Mouse (Mus musculus) Muller cell, postnatal 12 days (primary cell): ENCODE data around the gene Pgrmc1.
A peak's percentile ranks its signal among the peaks of the same experiment; 100 is the strongest.
"Not testable (repeated sequence)": the region's sequence is repeated elsewhere in the genome, so short reads cannot be mapped to it uniquely, and the experiment has no call there.

ENCODE experiments used
- DNase-seq: peaks from one replicate; pipeline ENCODE4 v3.0.0-alpha.2; 2015; ENCODE audit errors: inconsistent ontology term

Gene Pgrmc1

DNA sequence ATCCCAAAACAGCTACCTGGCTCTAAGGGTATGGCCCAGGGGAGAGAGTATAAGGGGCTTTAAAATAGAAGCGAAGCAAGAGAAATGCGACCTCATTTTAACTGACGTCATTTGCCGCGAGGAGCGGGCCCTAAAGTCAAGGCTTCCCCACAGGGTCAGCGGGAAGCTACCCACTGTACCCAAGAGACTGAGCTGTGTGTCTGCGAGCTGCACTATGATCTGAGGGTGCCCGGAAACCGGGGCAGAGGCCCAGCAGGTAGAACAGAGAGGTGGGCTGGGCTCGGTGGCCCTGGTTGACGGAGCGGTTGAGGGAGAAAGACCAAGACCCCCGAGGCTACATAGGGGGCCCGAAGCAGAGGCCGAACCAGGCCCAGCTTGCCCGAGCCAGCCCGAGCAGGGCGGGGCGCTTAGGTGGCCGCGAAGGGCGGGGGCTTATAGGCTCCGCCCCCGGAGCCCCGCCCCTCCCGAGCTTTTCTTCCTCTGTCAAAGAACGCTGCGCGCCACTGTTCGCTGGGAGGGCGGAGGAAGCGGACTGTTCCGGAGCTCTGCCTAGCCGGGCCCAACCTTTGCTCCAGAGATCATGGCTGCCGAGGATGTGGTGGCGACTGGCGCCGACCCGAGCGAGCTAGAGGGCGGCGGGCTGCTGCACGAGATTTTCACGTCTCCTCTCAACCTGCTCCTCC is at the start of gene Pgrmc1:
Gene Pgrmc1 (plus strand): TSS at position 500 of the 683 bp plus-strand sequence.
- DNase-seq = peak; percentile 86

DNA sequence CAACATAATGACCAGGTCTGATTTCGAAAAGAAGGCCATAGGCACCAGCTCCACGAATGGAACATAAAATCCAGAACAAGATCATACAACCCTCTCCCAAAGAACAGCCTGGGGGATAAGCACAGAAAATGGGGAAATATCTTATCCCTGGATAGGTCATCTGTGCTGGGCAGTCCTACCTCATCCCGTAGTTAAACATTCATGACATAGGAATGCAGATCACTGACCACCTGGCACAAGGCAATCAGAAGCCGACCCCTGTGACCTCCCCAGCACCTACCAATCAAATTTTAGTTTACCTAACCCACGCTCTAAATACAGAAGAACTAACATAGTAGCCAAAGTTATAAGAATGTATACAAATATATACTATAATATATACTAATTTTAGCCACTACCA is 49.2 kb upstream of the Pgrmc1 start:
- no peak for DNase-seq

DNA sequence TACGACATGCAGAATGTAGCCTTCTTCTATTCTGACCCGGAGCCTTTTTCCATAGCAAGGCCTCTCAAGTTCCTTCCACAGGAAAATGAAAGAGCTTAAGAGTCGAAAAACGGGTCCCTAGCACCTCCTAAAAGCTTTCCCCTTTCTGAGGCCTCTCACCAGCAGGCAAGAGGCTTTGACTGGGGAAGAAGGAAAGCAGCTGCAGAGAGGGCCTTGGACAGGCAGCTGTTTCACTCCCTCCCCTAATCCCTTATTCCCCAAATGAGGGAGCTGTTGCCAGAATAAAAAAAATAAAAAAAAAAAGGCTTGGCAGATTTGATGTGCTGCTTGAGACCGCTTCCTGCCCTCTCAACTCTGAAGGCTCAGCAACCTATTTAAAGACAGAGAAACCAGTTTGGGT is 47.1 kb upstream of the Pgrmc1 start:
- peak; percentile 28 for DNase-seq

DNA sequence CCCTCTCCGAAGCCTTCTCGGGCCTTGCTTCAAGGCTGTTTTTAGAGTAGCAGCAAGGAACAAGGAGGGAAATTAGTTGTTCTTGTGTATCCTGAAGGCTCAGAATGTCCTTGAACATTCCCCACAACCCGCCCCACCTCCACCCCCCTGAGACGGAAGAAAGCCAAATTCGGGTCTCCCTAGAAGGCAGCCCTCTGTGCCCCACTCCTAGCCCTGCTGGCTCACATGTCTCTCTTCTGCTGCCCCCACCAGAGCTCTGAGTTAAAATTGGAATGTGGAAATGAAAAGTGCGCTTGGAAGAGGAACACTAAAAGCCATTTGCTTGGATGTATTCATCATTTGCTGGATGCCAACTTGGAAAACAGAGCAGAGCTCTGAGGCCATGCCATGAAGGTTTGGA is 46.7 kb upstream of the Pgrmc1 start:
- peak; percentile 5 for DNase-seq

DNA sequence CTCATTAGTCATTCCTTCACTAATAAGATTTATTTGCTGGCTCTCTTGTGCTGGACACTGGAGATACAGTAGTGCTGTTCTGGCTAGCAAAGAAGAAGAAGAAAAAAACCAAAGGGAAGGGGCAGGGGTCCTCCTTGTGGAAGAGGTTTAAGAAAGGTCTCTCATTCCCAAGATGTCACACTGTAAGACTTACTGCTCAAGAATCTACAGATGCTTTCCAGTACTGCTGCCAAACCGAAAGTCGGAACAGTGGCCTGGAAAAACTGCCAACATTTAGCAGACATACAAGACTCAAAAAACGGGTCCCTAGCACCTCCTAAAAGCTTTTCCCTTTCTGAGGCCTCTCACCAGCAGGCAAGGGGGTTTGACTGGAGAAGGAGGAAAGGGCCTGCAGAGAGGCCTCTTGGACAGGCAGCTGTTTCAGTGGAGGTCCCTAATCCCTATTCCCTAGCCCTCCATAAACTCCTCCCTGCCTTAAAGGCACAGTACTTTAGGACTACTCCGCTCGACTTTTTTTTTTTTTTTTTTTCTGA is 45.9 kb upstream of the Pgrmc1 start:
- DNase-seq = peak; percentile 77

DNA sequence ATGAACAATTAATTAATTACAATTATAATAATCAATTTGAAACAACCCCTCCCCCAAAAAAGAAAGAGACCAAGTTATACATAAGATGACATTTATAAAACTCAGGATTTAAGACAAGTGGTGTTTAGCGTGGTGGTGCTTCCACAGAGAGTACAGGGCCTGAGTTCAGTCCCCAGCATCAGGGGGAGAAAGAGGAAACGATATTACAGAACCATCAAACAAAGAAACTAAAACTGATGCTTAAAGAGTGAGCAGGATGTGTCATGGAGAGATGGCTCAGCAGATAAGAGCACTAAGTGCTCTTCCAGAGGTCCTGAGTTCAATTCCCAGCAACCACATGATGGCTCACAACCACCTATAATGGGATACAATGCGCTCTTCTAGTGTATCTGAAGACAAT is 45.3 kb upstream of the Pgrmc1 start:
- no peak for DNase-seq

DNA sequence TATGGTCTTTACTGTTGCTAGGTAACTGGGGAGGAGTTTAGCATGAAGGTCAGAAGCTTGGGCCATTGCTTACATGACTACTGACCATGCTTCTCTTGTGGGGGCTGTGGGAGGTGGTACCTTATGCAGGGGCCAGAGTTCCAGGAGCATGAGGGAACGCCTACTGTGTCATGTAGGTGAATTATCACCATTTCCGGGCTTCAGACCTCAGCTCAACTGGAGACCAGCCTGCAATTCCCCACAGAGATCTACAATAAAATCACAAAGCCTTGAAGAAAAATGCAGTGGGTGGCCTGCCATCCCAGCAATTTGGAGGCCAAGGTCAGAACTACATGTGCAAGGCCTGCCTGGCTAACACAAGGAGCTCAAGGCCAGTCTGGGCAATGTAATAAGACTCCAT is 42.8 kb upstream of the Pgrmc1 start:
- DNase-seq = not testable (repeated sequence)

DNA sequence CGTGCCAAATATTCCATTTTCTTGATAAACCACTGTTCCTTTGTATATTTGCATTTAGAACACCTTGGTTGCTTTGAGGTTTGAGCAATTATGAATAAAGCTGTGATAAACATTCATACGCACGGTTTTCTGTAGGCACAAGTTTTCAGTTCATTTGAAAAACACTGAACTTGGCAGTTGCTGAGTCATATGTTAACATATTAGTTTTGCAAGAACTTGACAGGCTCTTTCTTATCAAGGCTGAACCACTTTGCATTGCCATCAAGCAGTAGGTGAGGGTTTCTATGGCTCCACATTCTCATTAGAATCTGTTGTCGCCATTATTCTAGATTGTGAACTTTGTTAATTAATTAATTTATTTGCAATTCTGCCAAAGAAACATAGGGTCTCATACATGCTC is 37.8 kb upstream of the Pgrmc1 start:
- no peak for DNase-seq

DNA sequence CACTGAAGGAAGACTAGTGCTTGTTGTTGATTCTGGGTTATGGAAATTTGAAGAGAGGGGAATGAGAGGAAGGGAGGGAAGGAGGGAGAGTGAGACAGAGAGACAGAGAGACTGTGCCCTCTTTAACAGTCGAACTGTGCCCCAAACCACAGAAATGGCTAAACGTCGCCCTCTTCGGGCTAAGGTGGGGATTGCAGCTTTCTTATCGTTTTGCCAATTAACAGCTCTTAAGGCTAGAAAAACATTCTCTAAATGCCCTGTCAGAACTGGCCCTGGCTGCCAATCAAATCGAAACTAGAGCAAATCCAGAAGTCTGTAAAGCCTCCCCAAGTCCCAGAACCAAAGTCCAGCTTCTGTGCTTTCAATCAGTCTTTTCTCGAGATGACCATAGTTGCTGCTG is 36.4 kb upstream of the Pgrmc1 start:
- peak; percentile 64 for DNase-seq

DNA sequence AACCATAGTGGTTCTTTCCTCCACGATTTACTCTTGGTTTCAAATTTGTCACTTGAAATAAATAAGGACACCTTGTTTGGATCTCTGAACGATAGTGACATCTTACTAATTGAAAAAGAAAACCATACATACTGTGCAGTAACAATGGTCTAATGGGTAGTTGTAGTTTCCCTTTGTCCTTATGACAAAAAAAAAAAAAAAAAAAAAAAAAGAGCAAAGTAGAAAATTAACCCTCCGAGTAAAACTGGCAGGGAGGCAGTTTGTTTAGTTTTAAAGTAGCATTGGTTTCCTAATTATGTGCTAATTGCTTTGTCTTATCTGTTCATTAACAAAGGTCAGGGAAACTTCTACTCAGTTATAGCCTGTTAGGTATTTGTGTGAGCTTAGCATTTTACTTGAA is 35.9 kb upstream of the Pgrmc1 start:
- no peak for DNase-seq

DNA sequence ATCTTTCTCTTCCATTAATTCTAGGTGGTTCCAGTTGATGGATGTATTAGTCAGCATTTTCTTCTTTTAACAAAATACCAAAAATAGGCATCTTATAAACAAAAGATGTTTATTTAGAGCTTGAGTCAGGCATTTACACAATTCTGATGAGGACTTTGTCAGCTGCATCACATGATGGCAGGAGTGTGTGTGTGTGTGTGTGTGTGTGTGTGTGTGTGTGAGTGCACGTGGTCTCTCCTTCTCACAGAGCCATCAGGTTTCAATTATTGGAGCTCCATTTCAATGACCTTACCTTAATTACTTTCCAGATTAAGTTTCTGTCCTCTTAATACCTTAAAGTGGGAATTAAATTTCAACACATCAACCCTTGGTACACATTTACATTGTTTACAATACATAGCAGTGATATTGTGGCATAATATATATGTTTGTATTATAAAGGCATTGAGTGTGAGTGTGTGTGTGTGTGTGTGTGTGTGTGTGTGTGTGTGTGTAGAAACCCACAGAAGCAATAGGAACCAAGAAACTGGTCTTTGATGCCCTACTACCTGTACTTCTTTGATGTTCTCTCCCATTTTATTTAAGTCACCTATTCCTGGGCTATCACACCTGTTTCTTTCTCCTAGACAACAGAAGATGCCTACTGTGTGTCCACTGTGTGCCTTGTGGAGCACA is 11.2 kb upstream of the Pgrmc1 start:
- DNase-seq = no peak

DNA sequence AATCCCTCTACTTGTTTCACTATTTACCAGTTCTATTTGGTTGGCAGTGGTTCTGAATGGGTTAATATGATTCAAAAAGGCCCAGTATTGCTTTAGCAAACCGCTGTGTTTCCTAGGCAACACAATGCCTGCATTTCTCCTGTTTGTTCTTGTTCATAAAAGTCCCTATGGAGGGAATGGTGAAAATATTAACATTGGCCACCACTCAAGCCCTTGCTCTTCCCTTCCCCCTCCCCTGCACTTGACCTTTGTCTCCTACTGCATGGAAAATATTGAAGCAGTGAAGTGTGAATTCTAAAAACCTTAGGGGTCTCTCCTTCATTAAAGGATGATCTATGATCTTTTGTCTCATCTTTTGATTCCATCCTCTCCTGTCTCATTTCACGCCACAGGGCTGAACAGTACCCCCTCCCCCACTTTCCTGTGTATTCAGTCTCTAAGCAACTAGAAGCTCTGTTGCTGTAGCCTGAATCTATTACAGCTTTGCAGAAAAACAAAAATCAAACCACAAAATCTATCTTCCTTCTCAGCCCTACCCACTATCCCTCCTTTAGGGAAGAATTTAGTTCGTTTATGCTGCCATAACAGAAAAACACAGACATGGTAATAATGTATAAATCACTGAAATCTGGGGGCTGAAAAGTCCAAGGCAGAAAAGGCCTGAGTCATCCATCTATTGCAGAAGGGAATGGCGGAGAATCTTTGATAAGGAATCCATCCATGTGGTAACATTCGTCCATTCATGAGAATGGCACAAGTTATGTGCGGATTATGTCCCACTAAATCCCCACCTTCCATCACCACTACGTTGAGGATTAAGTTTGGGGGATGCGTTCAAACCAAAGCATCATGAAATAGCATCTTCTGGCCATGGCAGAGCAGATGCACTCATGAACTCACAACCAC is 10.4 kb upstream of the Pgrmc1 start:
- no peak for DNase-seq

DNA sequence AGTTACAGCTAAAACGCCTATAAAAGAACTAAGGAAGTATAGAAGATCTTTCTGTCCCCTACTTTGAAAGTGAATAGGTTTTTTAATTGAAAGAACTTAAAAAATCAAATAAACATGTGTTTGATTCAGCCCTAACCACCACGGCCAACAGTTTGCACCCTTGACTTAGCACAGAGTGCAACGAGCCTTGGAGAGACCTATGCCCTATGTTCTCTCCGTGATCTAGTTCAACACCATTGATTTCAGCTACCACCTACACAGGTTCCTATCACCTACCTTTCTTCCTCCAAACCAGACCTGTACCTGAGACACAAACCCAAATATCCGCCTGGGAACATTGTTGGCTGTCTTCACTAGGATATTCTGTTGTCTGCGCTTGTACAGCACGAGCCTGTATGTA is 7.7 kb upstream of the Pgrmc1 start:
- no peak for DNase-seq

DNA sequence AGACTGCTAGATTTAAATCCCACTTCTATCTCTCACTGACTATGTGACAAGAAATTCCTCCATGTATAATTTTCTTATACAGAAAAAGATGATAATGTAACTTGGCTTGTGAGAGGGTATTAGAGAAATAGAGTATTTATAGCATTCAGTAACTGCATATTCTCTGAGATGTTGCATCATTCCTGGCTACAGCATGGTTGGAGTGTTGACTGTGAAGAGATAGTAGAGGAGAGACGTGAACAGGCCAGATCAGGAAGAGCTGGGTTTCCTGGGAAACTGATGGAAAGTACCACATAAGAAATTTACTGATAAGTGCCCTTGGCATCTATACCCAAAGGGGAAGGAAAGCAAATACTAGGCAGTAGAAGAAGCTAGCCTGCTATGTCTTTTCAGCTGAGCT is 6.9 kb upstream of the Pgrmc1 start:
- DNase-seq = no peak

DNA sequence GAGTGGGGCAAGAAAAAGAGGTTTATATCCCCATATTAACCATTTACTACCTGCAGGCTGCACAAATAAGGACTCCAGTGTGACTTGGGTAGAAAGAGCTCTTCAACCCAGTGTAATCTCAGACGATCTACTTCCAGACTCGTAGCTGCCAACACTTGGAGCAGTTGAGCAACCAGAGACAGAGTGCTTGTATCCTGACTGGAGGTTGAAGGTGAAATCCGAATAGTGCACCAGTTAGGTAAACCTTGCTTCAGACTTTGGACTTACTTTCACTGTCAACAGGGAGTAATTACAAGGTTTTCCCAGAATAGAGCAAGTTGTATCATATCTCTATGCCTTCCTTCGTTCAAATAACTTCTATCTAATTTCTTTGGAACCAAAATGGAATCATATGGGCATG is 6.5 kb upstream of the Pgrmc1 start:
- no peak for DNase-seq

DNA sequence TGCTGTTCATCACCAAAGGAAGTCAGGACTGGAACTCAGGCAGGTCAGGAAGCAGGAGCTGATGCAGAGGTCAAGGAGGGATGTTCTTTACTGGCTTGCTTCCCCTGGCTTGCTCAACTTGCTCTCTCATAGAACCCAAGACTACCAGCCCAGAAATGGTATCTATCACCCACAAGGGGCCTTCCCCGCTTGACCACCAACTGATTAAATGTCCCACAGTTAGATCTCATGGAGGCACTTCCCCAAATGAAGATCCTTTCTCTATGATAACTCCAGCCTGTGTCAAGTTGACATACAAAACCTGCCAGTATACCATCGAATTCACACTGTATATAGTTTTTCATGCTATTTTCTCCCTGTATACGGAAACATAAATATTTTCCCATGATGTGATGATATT is 2.8 kb upstream of the Pgrmc1 start:
- DNase-seq = no peak

DNA sequence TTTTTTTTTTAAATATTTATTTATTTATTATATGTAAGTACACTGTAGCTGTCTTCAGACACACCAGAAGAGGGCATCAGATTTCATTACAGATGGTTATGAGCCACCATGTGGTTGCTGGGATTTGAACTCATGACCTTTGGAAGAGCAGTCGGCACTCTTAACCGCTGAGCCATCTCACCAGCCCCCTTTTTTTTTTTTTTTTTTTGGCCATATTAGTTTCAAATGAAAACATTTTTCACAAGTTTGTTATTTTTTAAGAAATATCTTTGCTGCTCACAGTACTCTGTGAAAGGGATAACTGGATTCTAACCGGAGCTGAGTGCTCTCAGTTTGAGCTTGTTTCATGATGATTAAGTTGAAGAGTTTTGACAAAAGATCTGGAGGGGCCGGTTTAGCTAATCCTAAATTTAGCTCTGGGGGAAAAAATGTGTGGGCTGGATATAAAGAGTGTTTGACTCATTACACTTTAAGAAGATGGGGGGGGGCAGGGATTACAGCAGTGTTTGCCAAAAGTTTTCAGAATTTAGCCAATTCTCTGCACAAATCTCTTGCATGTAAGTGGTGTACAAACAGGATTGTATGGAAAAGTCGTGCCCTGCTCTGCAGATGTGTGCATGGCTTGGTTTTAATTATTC is 1.4 kb upstream of the Pgrmc1 start:
- DNase-seq = not testable (repeated sequence)

DNA sequence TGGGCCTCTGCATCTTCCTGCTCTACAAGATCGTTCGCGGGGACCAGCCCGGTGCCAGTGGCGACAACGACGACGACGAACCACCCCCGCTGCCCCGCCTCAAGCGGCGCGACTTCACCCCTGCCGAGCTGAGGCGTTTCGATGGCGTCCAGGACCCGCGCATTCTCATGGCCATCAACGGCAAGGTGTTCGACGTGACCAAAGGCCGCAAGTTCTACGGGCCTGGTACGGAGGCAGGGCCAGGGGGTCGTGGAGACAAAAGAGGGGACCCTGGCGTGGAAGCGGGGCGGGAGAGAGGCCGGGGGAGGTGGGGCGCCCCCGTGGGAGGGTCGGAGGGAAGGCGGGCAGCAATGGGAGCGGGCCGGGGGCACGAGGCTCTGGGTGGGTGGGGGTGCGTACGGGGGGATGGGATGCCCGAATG is 394 bp downstream of the Pgrmc1 start:
- no peak for DNase-seq

DNA sequence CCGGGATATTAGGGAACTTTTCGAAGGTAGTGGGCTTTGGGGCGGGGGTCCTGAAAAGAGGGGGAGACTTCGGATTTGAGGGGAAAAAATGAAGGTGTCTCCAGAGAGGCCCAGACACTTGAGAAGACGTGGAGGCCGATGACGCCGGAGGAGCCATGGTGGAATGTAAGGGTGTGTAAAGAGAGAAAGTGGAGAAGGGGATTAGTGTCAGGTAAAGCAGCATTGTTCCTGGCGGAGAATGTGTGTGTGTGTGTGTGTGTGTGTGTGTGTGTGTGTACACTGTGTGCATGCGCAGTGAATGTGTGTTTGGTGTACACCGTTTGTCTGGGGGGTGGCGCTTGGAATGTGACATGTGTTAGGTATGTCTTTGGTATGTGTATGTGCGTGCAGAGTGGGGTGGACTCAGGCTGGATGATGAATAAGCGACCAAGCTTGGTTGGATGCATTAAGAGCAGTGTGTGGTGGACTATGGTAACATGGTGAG is 897 bp downstream of the Pgrmc1 start:
- DNase-seq = peak; percentile 41

DNA sequence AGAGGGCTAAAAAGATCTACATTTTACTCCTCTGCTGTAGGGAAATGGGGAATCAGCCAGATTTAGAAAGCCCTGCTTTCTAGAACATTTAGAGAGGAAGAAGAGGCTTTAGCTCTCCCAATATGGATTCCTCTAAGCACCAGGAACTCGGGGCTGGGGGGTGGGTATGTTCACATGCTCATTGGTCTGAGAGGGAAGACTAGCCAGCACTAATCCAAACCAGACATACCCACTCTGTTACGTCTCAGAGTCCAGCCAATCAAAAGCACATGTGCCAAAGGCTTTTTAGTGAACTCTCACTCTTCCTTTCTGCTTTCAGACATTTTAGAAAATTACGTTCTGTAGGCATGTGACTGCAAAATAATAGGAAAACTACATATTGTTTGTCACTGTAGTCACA is 1.6 kb downstream of the Pgrmc1 start:
- no peak for DNase-seq

DNA sequence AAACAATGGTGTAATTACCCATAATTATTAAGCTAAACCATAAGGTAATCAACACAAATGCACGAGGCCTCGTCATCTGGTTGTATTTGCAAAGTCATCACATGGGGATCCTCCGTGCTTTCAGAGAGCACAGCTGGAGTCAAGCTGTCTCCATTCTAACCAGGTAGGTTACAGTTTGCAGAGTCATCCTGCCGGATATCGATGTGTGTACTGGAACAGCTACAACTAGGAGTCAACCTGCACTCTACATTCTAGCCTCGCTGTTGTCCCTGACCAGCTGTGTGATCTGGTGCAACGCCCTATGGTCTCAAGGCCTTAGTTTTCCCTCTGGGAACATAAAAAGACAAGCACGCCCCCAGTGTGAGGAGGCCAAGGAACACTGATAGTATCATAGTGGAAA is 2.1 kb downstream of the Pgrmc1 start:
- no peak for DNase-seq

DNA sequence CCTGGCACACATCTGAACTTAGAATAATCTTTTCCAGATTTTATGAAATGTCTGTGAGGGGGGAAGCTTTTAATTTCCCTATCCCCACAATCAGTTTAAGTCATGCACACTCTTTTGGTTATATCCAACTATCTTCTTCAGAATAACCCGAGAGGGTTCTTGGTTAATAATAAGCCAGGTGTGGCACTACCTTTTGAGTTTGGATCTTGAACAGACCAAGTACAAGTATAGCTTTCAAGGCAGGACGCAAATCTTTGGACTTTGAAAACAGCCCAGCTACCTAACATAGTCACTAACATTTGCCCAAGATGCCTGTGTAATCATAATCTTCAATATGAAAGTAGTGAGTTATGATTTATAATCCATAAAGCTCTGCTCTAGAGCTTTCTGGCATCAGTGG is 4.9 kb downstream of the Pgrmc1 start:
- no peak for DNase-seq
